Mouse (Mus musculus) midbrain, embryonic 13.5 days (tissue): ENCODE results near the gene Itgb1. TPM values are rescaled to one million over a fixed set of nuclear protein-coding genes. Genes with fewer than 3 reads are reported as not detected.

Experiments used
- ATAC-seq: fragments of 200-750 bp; cut with Nextera tagmentation; 2 replicates; pipeline ENCODE4 v1.8.0; 2017; ENCODE audit warnings: mild to moderate bottlenecking, moderate TSS enrichment, moderate library complexity
- H3K27ac ChIP-seq: fragments of 300-500 bp; sonication (generic); 2 replicates; pipeline ENCODE4 v1.5.1; 2015; ENCODE audit warnings: inconsistent platforms, mild to moderate bottlenecking, moderate library complexity
- H3K27me3 ChIP-seq: fragments of 300-500 bp; sonication (generic); 2 replicates; pipeline ENCODE4 v1.6.1; 2015; ENCODE audit warnings: mild to moderate bottlenecking, inconsistent platforms
- H3K36me3 ChIP-seq: fragments of 300-500 bp; sonication (generic); 2 replicates; pipeline ENCODE4 v1.6.1; 2015; ENCODE audit warnings: mild to moderate bottlenecking, inconsistent platforms
- H3K4me1 ChIP-seq: fragments of 300-500 bp; sonication (generic); replicated peaks from 2 replicates; pipeline ENCODE4 v1.6.1; 2015; ENCODE audit warnings: inconsistent platforms
- H3K4me2 ChIP-seq: fragments of 300-500 bp; sonication (generic); replicated peaks from 2 replicates; pipeline ENCODE4 v1.6.1; 2015; ENCODE audit warnings: moderate library complexity, mild to moderate bottlenecking, inconsistent platforms
- H3K4me3 ChIP-seq: fragments of 300-500 bp; sonication (generic); replicated peaks from 2 replicates; pipeline ENCODE4 v1.5.1; 2015; ENCODE audit warnings: mild to moderate bottlenecking, inconsistent platforms
- H3K9ac ChIP-seq: fragments of 300-500 bp; sonication (generic); replicated peaks from 2 replicates; pipeline ENCODE4 v1.6.1; 2015; ENCODE audit warnings: mild to moderate bottlenecking, inconsistent platforms
- H3K9me3 ChIP-seq: fragments of 300-500 bp; sonication (generic); 2 replicates; pipeline ENCODE4 v1.6.1; 2016; ENCODE audit warnings: mild to moderate bottlenecking, inconsistent platforms
- WGBS: fragments of 180-500 bp; shearing (Covaris S2); methylation state at CpG from one replicate; pipeline ENCODE4 v1.1.7; 2015; 5-methylcytosine and 5-hydroxymethylcytosine counted together
- polyA plus RNA-seq: library from polyadenylated mRNA; unstranded; fragments of >200 nt; fragmentation: Nextera tagmentation; extraction: Ambion mirVana; gene quantifications from 2 replicates; pipeline ENCODE4 v1.2.1, GENCODE M21; 2015

The Itgb1 gene
- polyA plus RNA-seq, 1 experiment from 2014 or later: 86.3 TPM

DNA sequence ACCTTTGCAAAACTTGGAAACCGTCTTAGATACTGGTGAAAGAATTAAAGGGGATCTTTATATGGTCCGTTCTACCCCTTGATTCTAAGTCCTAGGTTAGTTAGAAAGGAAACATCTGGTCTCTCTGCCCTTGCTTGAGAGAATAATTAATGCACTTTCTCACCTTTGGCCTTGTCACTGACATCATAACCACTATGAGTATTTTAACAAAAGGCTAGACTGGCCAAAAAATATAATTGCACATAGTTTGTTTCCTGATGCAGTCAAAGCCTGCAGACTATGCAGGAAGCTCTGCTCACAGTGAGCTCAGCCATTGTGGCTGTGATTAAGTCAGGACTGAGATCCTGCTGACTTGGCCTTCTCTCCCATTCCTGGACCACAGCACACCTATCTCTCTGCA, 22.3 kb upstream of the Itgb1 start:
- ATAC-seq: no peak
- 80% methylated on average over 2 of the region's 2 CpGs for whole genome bisulfite sequencing

DNA sequence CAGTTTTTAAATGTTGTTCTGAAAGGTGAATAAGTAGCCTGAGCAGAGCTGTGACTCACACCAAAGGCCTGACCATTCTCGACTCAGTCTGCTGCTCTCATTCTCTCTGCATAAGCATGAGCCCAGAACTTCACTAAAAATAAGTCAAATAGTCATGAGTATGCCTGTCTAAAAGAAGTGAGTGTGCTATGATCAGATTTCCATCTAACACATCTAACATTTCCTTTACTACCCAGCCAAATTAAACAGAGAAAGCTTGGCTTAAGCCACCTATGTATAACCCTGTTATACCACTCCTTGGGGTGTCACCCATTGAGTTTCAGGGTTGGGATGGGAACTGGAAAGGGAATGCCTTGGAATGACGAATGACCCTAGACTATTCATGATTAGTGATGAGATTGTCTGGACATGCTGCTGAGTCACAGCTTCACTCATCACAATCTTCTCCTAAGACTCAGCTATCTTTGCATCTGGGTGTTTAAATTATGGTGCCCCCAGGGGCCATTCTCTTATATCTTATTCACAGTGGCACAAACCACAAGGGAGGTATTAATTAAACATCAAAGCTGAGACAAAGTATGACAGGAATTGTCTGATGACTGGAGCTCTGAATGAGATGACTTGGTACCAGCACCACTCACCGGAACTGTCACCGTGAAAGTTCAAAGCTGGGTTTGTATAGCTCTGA, 18.7 kb upstream of the Itgb1 start:
- Histone ChIP-seq H3K36me3 (no peaks in the 10 kb centered on the region), H3K27ac (no peak overlapping the region), H3K4me2 (no peak overlapping the region), H3K9ac (no peak overlapping the region), H3K27me3 (no peaks in the 10 kb centered on the region), H3K9me3 (no peaks in the 10 kb centered on the region), H3K4me1 (no peaks in the 10 kb centered on the region), H3K4me3 (no peak overlapping the region)
- 80% methylated on average over 4 of the region's 4 CpGs for WGBS
- no peak for ATAC-seq

More for the DNA sequence above, 22.3 kb upstream of the Itgb1 start:
- Histone ChIP-seq H3K9ac (no peak overlapping the region), H3K4me1 (no peaks in the 10 kb centered on the region), H3K27ac (no peak overlapping the region), H3K36me3 (no peaks in the 10 kb centered on the region), H3K4me2 (no peak overlapping the region), H3K27me3 (no peaks in the 10 kb centered on the region), H3K4me3 (no peak overlapping the region), H3K9me3 (no peaks in the 10 kb centered on the region)

DNA sequence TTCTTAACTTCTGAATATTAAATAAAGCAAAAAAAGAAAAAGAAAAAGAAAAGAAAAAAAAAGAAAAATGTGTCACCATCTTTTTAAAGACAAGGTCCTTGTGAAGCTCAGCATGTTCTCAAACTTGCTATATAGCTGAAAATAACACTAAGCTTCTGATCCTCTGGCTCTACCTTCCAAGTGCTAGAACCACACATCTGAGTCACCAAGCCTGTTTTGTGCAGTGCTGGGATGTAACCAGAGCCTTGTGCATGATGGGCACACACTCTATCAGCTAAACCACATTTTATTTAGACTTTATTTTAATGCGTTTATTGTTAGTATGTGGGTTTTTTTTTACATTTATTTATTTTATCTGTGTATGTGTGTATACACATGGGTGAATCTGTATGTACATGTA, 13.6 kb upstream of the Itgb1 start:
- no peak for ATAC-seq
- 97% methylated on average over 1 of the region's 1 CpGs for WGBS
- Histone ChIP-seq H3K36me3 (no peaks in the 10 kb centered on the region), H3K4me2 (no peak overlapping the region), H3K27me3 (no peaks in the 10 kb centered on the region), H3K27ac (no peak overlapping the region), H3K4me3 (no peak overlapping the region), H3K9ac (no peak overlapping the region), H3K4me1 (no peaks in the 10 kb centered on the region), H3K9me3 (no peaks in the 10 kb centered on the region)

DNA sequence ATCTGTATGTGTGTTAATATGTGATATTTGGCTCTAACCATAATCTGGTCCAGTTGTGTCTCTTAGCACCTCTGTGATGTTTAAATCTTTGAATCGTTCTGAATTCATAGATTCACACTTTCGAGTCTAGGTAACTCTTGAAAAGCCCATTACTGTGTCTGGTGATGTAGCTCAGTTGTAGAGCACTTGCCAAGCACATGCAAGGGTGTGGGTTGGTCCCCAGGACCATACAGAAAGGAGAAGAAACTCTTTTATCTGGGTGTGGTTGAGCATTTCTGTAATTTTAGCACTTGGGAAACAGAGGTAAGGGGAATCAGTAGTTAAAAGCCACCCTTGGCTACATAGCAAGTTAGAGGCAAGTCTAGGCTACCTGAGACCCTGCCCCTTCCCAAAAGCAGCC, 13.0 kb upstream of the Itgb1 start:
- H3K36me3 ChIP-seq: no peaks in the 10 kb centered on the region
- ATAC-seq: no peak
- H3K27me3 ChIP-seq: no peaks in the 10 kb centered on the region
- H3K9me3 ChIP-seq: no peaks in the 10 kb centered on the region
- no peak overlapping the region for H3K4me3 ChIP-seq
- no peak overlapping the region for H3K9ac ChIP-seq
- 85% methylated on average over 2 of the region's 2 CpGs for WGBS
- H3K4me1 ChIP-seq: no peaks in the 10 kb centered on the region
- no peak overlapping the region for H3K27ac ChIP-seq
- H3K4me2 ChIP-seq: no peak overlapping the region

DNA sequence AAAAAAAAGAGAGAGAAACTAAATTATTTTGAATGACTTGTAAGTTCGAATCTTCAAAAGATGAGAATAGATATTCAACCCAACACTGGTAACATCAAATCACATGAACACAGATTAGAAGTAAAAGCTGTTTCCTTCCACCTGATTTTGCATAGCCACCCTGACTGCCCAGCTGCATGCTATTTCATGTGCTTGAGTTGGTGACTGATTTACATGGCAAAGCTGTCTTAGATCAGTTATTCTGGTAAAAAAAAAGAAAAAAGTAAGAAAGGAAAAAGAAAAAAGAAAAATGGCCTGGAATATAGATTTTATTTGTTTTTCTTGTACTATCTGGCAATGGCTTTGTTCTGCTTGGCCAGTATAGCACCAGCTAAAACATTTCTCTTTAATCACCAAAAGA, 12.5 kb upstream of the Itgb1 start:
- Histone ChIP-seq H3K36me3 (no peaks in the 10 kb centered on the region), H3K27me3 (no peaks in the 10 kb centered on the region)
- WGBS: 86% methylated on average over 1 of the region's 1 CpGs

DNA sequence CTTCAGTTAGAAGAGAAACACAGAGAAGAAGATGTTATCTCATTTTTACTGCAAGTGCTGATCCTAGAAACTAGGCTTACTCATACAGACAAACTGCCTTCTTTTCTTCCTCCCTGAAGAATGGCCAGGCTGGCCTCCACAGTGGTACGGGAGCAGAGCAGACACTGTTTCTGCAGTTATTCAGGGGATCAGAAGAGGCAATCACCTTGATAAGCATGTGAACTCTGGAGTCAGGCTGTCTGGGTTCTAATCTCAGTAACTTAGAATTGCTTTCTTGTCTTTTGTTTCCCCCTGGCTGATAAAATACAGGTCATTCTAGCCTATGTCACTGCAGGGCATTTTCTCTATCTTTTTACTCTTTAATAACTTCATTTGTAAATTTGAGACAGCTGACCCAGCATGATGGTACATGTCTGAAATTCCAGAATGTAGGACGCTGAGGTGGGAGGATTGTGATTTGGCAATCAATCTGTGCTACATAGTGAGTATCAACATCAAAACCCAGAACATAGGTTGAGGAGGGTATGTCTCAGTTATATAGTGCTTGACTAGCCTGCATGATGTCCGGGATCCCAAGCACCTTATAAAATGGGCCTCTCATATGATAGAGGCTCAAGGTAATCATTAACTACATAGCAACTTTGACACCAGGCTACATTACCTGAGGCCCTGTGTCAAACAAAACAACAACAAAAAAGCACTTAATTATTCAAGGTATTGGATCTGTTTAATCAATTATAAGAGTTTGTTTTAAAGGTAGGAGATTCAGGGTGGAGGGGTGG, 9.4 kb upstream of the Itgb1 start:
- Histone ChIP-seq H3K36me3 (no peaks in the 10 kb centered on the region), H3K4me3 (no peak overlapping the region), H3K27me3 (no peaks in the 10 kb centered on the region), H3K27ac (no peak overlapping the region), H3K9ac (no peak overlapping the region), H3K9me3 (no peaks in the 10 kb centered on the region), H3K4me2 (no peak overlapping the region), H3K4me1 (no peaks in the 10 kb centered on the region)
- 91% methylated on average over 3 of the region's 3 CpGs for whole genome bisulfite sequencing
- no peak for ATAC-seq

More for the DNA sequence above, 12.5 kb upstream of the Itgb1 start:
- Histone ChIP-seq H3K4me2 (no peak overlapping the region), H3K4me1 (no peaks in the 10 kb centered on the region), H3K27ac (no peak overlapping the region), H3K9me3 (no peaks in the 10 kb centered on the region), H3K9ac (no peak overlapping the region), H3K4me3 (no peak overlapping the region)
- no peak for ATAC-seq

DNA sequence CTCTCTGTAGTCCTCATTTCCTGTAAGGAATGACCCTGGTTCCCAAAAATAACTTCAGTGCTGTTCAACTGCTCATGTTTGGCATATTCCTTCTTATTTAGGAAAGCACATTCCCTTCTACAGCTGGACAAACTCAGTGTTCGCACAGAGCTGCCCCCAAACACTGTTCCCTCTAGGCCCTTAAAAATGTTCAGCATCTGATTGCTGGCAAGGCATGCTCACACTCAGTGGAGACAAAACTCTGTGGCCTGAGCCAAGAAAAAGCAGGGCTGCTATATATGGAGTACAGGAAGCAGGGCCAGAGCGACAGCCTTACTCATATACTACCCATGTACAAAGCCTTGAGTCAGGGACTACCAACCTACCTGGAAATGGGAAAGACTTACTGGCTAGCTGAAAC, 5.5 kb upstream of the Itgb1 start:
- Histone ChIP-seq H3K36me3 (no peaks in the 10 kb centered on the region), H3K9ac (no peak overlapping the region), H3K27ac (no peak overlapping the region), H3K27me3 (no peaks in the 10 kb centered on the region), H3K9me3 (no peaks in the 10 kb centered on the region), H3K4me3 (no peak overlapping the region), H3K4me2 (no peak overlapping the region), H3K4me1 (peaks cover 3% of the 10 kb centered on the region)
- ATAC-seq: no peak
- 92% methylated on average over 2 of the region's 2 CpGs for WGBS

DNA sequence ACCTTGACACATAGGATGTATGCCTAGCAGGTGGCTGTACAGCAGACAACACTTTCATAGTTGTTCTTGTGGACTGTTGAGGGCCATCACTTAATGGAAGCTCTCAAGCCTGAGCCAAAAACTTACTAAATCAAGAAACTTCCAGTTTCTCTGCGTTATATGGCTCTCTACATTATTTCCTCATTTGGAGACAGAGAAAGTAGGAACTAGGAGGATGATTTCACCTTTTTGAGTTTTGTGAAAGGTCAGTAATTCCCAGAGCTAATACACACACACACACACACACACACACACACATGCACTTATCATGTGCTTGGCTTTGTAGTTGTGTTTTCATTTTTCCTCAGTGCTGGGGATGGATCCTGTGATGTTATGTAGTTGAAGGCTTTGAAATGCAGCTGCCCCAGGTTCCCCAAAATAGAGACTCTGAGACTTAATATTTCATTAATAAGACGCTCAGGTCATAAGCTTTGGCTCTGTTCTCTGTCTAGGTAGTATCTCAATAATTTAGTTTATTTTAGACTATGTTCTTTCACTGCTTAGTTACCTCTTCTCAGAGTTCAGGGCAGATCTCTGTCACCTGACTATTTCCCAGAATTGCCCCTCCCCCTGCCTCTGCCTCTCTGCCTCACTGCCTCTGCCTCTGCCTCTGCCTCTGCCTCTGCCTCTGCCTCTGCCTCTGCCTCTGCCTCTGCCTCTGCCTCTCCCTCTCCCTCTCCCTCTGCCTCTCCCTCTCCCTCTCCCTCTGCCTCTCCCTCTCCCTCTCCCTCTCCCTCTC, 4.7 kb upstream of the Itgb1 start:
- no peak overlapping the region for H3K4me2 ChIP-seq
- WGBS: 88% methylated on average over 2 of the region's 2 CpGs
- no peak overlapping the region for H3K27ac ChIP-seq
- H3K4me3 ChIP-seq: no peak overlapping the region
- no peaks in the 10 kb centered on the region for H3K27me3 ChIP-seq
- H3K4me1 ChIP-seq: peaks cover 3% of the 10 kb centered on the region
- H3K36me3 ChIP-seq: no peaks in the 10 kb centered on the region
- H3K9me3 ChIP-seq: no peaks in the 10 kb centered on the region
- ATAC-seq: no peak
- no peak overlapping the region for H3K9ac ChIP-seq

DNA sequence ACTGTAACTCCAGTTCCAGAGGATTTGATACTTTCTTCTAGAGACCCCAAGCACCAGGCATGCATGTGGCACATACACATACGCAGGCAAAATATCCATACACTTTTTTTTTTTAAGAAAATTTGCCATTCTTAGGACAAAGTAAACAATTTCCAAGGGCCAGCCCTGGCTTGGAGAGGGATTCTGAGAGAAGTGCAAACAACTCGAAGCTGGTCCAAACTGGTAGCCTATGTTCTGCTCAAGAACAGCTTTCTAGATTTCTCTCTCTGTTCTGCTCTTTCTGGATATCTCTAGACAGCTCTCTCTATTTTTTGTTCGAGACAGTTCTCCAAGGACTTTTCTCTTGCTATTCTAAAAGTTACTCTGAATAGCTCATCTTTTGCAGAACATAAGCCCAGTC, 3.5 kb upstream of the Itgb1 start:
- Histone ChIP-seq H3K4me2 (no peak overlapping the region), H3K4me3 (no peak overlapping the region), H3K9me3 (no peaks in the 10 kb centered on the region), H3K36me3 (no peaks in the 10 kb centered on the region), H3K27me3 (no peaks in the 10 kb centered on the region), H3K27ac (no peak overlapping the region), H3K9ac (no peak overlapping the region), H3K4me1 (peaks cover 5% of the 10 kb centered on the region)
- 92% methylated on average over 3 of the region's 3 CpGs for WGBS
- no peak for ATAC-seq

DNA sequence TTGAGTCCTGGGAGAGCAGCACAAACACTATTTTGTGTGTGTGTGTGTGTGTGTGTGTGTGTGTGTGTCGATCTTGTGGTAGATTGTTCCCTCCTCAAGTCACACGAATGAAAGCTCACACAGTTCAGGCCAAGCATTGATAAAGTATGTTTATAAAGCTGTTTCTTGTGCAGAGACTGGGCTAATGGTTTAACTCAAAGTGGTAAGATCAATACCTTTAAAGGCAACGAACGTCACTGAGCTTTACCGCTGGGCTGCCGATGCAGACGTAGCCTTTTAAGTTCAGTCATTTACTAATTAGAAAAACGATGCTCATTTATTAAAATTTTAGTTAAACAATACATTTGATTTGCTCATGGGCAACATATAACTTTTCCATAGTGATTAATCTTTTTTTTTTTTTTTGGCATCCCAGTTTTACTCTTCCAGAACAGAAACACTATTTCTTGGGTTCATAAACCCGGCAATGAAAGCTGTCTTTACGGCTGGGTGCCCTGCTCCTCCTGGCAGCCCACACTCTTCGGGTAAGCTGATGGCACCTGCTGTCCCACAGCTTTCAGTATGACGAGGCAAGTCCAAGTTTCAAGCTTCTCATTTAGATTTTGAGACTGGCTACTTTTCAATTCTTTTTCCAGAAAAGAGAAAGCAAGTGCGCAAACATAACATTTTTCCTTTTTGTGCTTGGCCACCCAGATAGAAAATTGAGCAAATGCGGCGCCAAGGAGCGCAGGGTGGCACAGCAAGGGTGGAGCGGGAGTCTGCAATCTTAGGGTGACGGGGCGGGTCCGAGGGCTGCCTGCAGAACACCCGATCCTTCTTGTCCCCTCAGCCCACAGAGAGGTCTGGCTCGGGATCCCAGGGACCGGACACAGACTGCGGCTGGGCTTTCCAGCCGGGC, 596 bp upstream of the Itgb1 start:
- H3K36me3 ChIP-seq: no peaks in the 10 kb centered on the region
- peaks cover 22% of the 10 kb centered on the region for H3K4me1 ChIP-seq
- H3K27me3 ChIP-seq: no peaks in the 10 kb centered on the region
- no peaks in the 10 kb centered on the region for H3K9me3 ChIP-seq
- ATAC-seq: no peak
- 8% methylated on average over 25 of the region's 25 CpGs for WGBS
- peak overlapping the region; percentile 98 for H3K9ac ChIP-seq
- H3K4me2 ChIP-seq: peak overlapping the region; percentile 66
- H3K27ac ChIP-seq: peak overlapping the region; percentile 100
- peak overlapping the region; percentile 91 for H3K4me3 ChIP-seq

DNA sequence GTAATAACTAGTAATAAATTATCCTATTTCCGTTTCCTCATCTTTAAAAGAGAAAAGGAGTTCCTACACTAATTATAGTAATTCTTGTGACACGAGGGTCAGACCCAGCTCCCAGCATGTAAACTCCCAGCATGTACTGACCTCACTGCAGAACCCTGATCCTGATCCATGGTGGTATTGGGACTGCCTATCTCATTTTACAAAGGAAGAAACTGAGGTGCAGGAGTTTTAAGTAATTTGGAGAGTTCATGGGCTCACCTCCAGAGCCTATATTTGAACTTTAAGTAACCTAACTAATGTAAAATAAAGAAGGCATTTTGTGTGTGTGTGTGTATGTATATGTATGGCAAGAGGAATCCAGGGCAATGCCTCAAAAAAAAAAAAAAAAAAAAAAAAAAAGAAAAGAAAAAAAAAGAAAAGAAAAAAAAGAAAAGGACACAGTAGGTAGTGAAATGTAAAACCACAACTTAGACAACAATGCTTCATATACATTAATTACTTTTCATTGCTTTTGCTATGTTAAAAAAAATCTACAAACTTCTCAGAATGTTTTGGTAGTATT, 1.1 kb downstream of the Itgb1 start:
- H3K27ac ChIP-seq: peak overlapping the region; percentile 100
- H3K4me1 ChIP-seq: peaks cover 31% of the 10 kb centered on the region
- no peaks in the 10 kb centered on the region for H3K9me3 ChIP-seq
- H3K27me3 ChIP-seq: no peaks in the 10 kb centered on the region
- H3K36me3 ChIP-seq: no peaks in the 10 kb centered on the region
- ATAC-seq: no peak
- 1% methylated on average over 2 of the region's 2 CpGs for WGBS
- H3K4me3 ChIP-seq: peak overlapping the region; percentile 91
- peak overlapping the region; percentile 66 for H3K4me2 ChIP-seq
- peak overlapping the region; percentile 98 for H3K9ac ChIP-seq
